In genomic region chr12:28860264-28860560, GRCm38 (mm10) we compare ENCODE assay signal across 10 mouse cellular contexts.
DNase-seq lines count a peak whose midpoint lies in the region; ATAC-seq lines count a peak whose summit lies in the region.
"Had no signal": no experiment of that assay in that cellular context is flagged by ENCODE, and none has a peak within 500 bp of the region (broad histone marks: within the 10 kb centered on the region; RNA-seq: fewer than 3 reads in every experiment).

No protein-coding gene starts in this region.

- H3K4me2 ChIP-seq in heart, embryonic 11.5 days: no peak overlapping the region
- H3K4me2 ChIP-seq in hindbrain, embryonic 13.5 days: no peak overlapping the region
- H3K4me2 ChIP-seq in neural tube, embryonic 11.5 days (ENCODE audit: low read depth): no peak overlapping the region
- H3K4me2 ChIP-seq: liver, embryonic 15.5 days had no signal

- no peak for DNase-seq in heart, postnatal 4 days
- DNase-seq in embryo, embryonic 11 days: peak; percentile 47
- peak; percentile 68 for DNase-seq in neural tube, embryonic 11.5 days (ENCODE audit: low spot score)
- no peak for DNase-seq in spleen, postnatal 36 days (ENCODE audit: low spot score in 2 of 2)
- DNase-seq in kidney, postnatal 4 days: no peak
- DNase-seq: thymus, postnatal 14 days had no signal

- H3K9me3 ChIP-seq in heart, embryonic 11.5 days (replicated peaks; ENCODE audit: control insufficient read depth, low read length): no peaks in the 10 kb centered on the region
- no peaks in the 10 kb centered on the region for H3K9me3 ChIP-seq in hindbrain, embryonic 13.5 days
- no peaks in the 10 kb centered on the region for H3K9me3 ChIP-seq in neural tube, embryonic 11.5 days (ENCODE audit: control insufficient read depth, low read length)
- H3K9me3 ChIP-seq: liver, embryonic 15.5 days had no signal

- H3K4me1 ChIP-seq in heart, embryonic 11.5 days (ENCODE audit: control insufficient read depth, insufficient read depth, low read length): peaks cover 10% of the 10 kb centered on the region
- H3K4me1 ChIP-seq in hindbrain, embryonic 13.5 days (replicated peaks): peaks cover 72% of the 10 kb centered on the region
- H3K4me1 ChIP-seq in neural tube, embryonic 11.5 days (ENCODE audit: control insufficient read depth, insufficient read depth, low read length): peaks cover 9% of the 10 kb centered on the region; the same call in 1 of the 2 replicates
- H3K4me1 ChIP-seq: liver, embryonic 15.5 days had no signal

- WGBS in heart, embryonic 11.5 days (ENCODE audit: insufficient replicate concordance): 42% methylated on average over 5 of the region's 5 CpGs
- WGBS in hindbrain, embryonic 13.5 days: 17% methylated on average over 5 of the region's 5 CpGs
- 16% methylated on average over 5 of the region's 5 CpGs for WGBS in neural tube, embryonic 11.5 days

- no peaks in the 10 kb centered on the region for H3K27me3 ChIP-seq in heart, embryonic 11.5 days (ENCODE audit: control insufficient read depth, insufficient read depth, low read length)
- H3K27me3 ChIP-seq in hindbrain, embryonic 13.5 days: no peaks in the 10 kb centered on the region
- H3K27me3 ChIP-seq in neural tube, embryonic 11.5 days (ENCODE audit: control insufficient read depth, insufficient read depth, low read length): no peaks in the 10 kb centered on the region
- H3K27me3 ChIP-seq: liver, embryonic 15.5 days had no signal

- no peak overlapping the region for H3K9ac ChIP-seq in heart, embryonic 11.5 days (ENCODE audit: low read depth, low read length)
- H3K9ac ChIP-seq in hindbrain, embryonic 13.5 days: peak overlapping the region; percentile 59
- no peak overlapping the region for H3K9ac ChIP-seq in neural tube, embryonic 11.5 days (ENCODE audit: low read length)
- H3K9ac ChIP-seq: liver, embryonic 15.5 days had no signal

- no peak overlapping the region for H3K4me3 ChIP-seq in heart, embryonic 11.5 days (ENCODE audit: low read depth, low read length)
- H3K4me3 ChIP-seq in hindbrain, embryonic 13.5 days: no peak overlapping the region
- H3K4me3 ChIP-seq in neural tube, embryonic 11.5 days (ENCODE audit: low read depth, low read length): no peak overlapping the region
- H3K4me3 ChIP-seq: liver, embryonic 15.5 days had no signal

- H3K36me3 ChIP-seq in heart, embryonic 11.5 days (ENCODE audit: control insufficient read depth, insufficient read depth, low read length): no peaks in the 10 kb centered on the region
- peaks cover 7% of the 10 kb centered on the region; the same call in 1 of the 2 replicates for H3K36me3 ChIP-seq in hindbrain, embryonic 13.5 days
- H3K36me3 ChIP-seq in neural tube, embryonic 11.5 days (ENCODE audit: control insufficient read depth, insufficient read depth, low read length): no peaks in the 10 kb centered on the region
- H3K36me3 ChIP-seq: liver, embryonic 15.5 days had no signal

- 0 out of 2 replicates have a peak overlapping the region, but pooled peaks have one; percentile 35 for H3K27ac ChIP-seq in heart, embryonic 11.5 days (ENCODE audit: low read depth, low read length)
- peak overlapping the region; percentile 98 for H3K27ac ChIP-seq in hindbrain, embryonic 13.5 days
- peak overlapping the region; percentile 87 for H3K27ac ChIP-seq in neural tube, embryonic 11.5 days (ENCODE audit: low read depth, low read length)
- H3K27ac ChIP-seq: liver, embryonic 15.5 days had no signal

- ATAC-seq in heart, embryonic 11.5 days (replicated peaks; ENCODE audit: insufficient number of reproducible peaks, low FRiP score, low TSS enrichment): no peak
- ATAC-seq in hindbrain, embryonic 13.5 days (ENCODE audit: low FRiP score): peak; percentile 49
- ATAC-seq in neural tube, embryonic 11.5 days (ENCODE audit: insufficient read depth, low FRiP score, low TSS enrichment): peak; percentile 58; the same call in 1 of the 2 replicates
- ATAC-seq in granulocyte monocyte progenitor cell, adult 5-6 weeks (replicated peaks; ENCODE audit: poor library complexity, severe bottlenecking): no peak

Comparison
In these comparisons a context has a peak if more than half of its experiments do, and no peak if none do; other contexts are left out.
1. ATAC-seq: peak in hindbrain, embryonic 13.5 days (single experiment) and neural tube, embryonic 11.5 days (single experiment); none in heart, embryonic 11.5 days (single experiment) and granulocyte monocyte progenitor cell, adult 5-6 weeks (single experiment).
2. H3K27ac ChIP-seq: peak in every context shown above with its lines; median percentile 98 in hindbrain, embryonic 13.5 days; 87 in neural tube, embryonic 11.5 days; 35 in heart, embryonic 11.5 days.
3. DNase-seq: peak in embryo, embryonic 11 days (single experiment) and neural tube, embryonic 11.5 days (single experiment); none in heart, postnatal 4 days (single experiment), spleen, postnatal 36 days (0 of 2) and kidney, postnatal 4 days (0 of 2).